Mouse (Mus musculus) cerebellum, postnatal 14 days (tissue): ENCODE measurements around the gene Stxbp5.
A peak's percentile ranks its signal among the peaks of the same experiment; 100 is the strongest.

Source experiments
- DNase-seq, 2 experiments: peaks; one replicate each; pipeline ENCODE4 v3.0.0; 2021; ENCODE audit warnings: mixed read lengths in 2 of 2

Gene Stxbp5

DNA sequence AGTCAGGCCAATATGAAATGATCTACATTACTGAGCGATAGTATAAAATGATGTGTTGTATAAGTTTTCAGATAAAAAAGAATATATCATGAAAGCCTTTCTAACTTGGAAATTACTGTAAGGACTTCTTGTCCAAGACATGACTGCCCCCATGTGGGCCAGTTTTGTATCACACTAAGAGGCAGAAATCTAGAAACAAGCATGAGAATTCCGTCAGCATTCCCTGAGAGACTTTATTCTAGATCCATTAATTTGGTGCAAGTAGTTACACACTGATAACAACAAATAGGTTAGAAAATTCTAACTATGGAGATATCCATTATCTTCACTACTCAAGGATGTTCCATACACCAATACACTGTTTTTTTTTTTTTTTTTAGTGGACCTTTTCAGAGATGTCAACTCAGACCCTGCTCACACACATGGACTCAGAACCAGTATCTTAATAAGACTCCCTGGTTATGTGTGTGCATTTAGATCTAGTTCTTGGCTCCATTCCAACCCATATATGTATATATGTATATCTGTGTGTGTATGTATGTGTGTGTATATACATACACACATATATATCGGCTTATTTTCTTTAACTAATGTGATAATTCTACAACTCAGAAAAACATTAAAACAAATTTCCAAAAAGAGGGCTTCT, 145.9 kb downstream of the Stxbp5 start:
- DNase-seq: peak; percentile 82 to 88

- no peak for DNase-seq
Observed at GRCm38 (mm10) chr10:9733861-9734260, 167.0 kb downstream of the Stxbp5 start.

DNA sequence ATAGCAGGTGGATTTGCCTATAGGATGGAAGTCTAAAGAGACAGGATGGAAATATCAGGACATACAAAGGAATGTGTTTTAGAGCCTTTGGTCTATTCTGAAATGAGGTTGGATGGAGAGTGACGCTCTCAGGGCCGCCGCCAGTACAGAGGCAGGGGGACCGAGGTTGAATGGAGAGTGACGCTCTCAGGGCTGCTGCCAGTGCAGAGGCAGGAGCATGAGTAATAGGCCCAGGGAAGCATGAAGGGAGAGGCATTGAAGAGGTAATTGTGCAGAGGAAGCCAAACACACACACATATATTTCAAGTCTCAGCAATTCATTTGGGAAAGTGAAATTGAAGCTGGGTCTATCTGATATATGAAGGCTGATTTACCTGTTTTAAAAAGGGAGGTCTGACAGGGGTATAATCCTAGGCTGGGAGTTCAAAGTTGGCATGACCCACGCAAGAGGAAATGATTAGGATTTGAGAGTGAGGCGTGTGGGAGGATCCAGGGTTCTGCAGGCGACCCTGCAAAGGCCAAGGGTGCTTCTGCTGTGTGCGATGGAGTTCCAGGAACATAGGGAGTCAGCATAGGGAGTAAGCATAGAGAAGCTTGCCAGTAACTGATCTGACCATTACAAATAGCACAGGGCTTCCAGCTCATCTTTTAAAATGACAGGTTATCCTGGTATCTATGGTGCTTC, 168.7 kb downstream of the Stxbp5 start:
- DNase-seq: no peak

DNA sequence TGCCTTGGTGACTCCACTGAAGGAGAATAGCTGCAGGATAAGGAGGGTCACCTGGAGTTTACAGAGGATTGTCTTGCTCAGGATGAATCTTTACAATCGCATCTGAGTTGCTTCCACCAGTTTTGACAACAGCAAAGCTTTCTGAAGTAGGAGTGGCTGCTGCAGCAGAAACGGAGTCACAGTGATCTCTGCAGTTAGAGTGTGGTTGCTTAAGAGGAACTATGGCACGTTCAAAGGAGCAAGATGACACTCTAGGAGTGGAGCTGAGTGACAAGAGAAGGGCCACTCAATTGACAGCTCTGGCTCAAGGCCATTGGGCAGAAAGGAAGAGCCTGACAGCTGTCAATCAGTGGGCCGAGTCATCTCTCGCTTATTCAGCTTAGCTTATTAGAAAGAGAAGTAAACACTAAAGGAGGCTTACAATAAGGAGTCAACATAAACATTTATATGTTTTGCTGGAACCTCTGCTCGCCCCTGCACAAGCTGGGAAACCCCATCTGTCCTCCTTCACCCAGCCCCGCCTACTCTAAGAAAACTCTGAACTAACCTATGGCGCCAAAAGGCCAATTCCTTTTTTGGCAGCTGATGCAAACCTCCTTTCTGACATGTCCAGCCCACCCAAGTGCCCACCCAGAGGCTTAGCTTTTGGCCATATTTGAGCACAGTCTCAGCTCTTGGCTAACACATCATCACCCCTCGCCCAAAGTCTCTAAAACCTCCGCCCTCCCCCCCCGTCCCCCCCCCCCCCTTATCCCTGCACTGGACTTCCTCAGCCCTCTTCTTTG, 178.2 kb downstream of the Stxbp5 start:
- no peak for DNase-seq

GRCm38 (mm10) chr10:9720027-9720426, 180.9 kb downstream of the Stxbp5 start:
- DNase-seq: no peak

DNA sequence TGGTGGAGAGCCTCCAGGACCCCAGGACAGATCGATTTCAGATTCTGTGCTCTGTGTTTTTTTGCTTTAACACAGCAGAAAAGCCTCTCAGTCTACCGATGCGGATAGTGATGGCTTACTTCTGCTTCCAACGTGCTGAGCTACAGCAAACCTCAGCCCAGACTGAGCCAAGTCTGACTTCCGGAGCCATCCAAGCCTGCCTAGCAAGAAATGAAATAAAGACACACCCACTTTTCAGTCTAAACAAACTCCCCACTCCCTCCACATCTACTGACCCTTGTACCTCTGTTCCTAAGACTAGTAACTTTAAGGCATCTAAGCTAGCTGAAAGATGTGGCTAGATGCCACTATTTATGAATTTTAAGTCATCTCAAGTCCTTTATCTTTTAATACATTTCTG, 182.8 kb downstream of the Stxbp5 start:
- no peak for DNase-seq
